Mouse (Mus musculus) layer of hippocampus, adult 2 months (tissue): ENCODE measurements at regions not wholly inside any gene's neighbourhood (a gene's known extent, or its start where the extent isn't known, plus 50 kb on each side); places are given as distances from the start of the nearest gene placed in this dataset.

Experiments
- DNase-seq, 2 experiments: peaks; one replicate each; pipeline ENCODE4 v3.0.0; 2022; ENCODE audit warnings: low spot score in 2 of 2
- H3K27ac ChIP-seq: fragments of 200-600 bp; 2 replicates; pipeline ENCODE4 v1.8.1; 2022
- H3K4me3 ChIP-seq: fragments of 200-600 bp; 2 replicates; pipeline ENCODE4 v1.8.1; 2022; ENCODE audit warnings: mild to moderate bottlenecking
- CTCF ChIP-seq: fragments of 200-600 bp; conservative IDR thresholded peaks from 2 replicates; pipeline ENCODE4 v1.8.1; 2022; ENCODE audit warnings: antibody characterized with exemption, mild to moderate bottlenecking, moderate library complexity

GRCm38 (mm10) chr1:169254250-169254937 is 276.9 kb downstream of the Nuf2 start:
- peak; percentile 45 for TF ChIP-seq CTCF
- no peak for DNase-seq
- Histone ChIP-seq H3K4me3 (no peak overlapping the region), H3K27ac (no peak overlapping the region)

GRCm38 (mm10) chr1:169252189-169252588 is 279.1 kb downstream of the Nuf2 start:
- Histone ChIP-seq H3K27ac (no peak overlapping the region), H3K4me3 (no peak overlapping the region)
- no peak for TF ChIP-seq CTCF
- DNase-seq: no peak

- no peak for TF ChIP-seq CTCF
- DNase-seq: peak; percentile 7 to 21
- no peak overlapping the region for H3K27ac ChIP-seq
Observed at GRCm38 (mm10) chr1:169249021-169249420, 282.2 kb downstream of the Nuf2 start.

GRCm38 (mm10) chr1:169240377-169240776 is 290.9 kb downstream of the Nuf2 start:
- Histone ChIP-seq H3K27ac (no peak overlapping the region), H3K4me3 (no peak overlapping the region)
- TF ChIP-seq CTCF: no peak
- DNase-seq: no peak

More at GRCm38 (mm10) chr1:169249021-169249420, 282.2 kb downstream of the Nuf2 start:
- H3K4me3 ChIP-seq: no peak overlapping the region

GRCm38 (mm10) chr1:169238671-169239090 is 292.6 kb downstream of the Nuf2 start:
- no peak for DNase-seq
- no peak overlapping the region for H3K27ac ChIP-seq
- no peak for TF ChIP-seq CTCF
- no peak overlapping the region for H3K4me3 ChIP-seq

- DNase-seq: no peak
- no peak for TF ChIP-seq CTCF
- Histone ChIP-seq H3K4me3 (no peak overlapping the region), H3K27ac (no peak overlapping the region)
Observed at GRCm38 (mm10) chr1:169235276-169235681, 296.0 kb downstream of the Nuf2 start.

- no peak for TF ChIP-seq CTCF
- DNase-seq: no peak
- no peak overlapping the region for H3K27ac ChIP-seq
- no peak overlapping the region for H3K4me3 ChIP-seq
Observed at GRCm38 (mm10) chr1:169233368-169233767, 297.9 kb downstream of the Nuf2 start.

- Histone ChIP-seq H3K4me3 (no peak overlapping the region), H3K27ac (no peak overlapping the region)
- no peak for DNase-seq
- no peak for TF ChIP-seq CTCF
Observed at GRCm38 (mm10) chr1:169230097-169230496, 301.2 kb downstream of the Nuf2 start.

GRCm38 (mm10) chr1:169224431-169224830 is 306.8 kb downstream of the Nuf2 start:
- no peak for DNase-seq
- TF ChIP-seq CTCF: no peak
- no peak overlapping the region for H3K27ac ChIP-seq
- no peak overlapping the region for H3K4me3 ChIP-seq

GRCm38 (mm10) chr1:169187658-169188057 is 343.6 kb downstream of the Nuf2 start:
- no peak for TF ChIP-seq CTCF
- Histone ChIP-seq H3K4me3 (no peak overlapping the region), H3K27ac (no peak overlapping the region)
- peak in 1 of 2 experiments; percentile 1 for DNase-seq

GRCm38 (mm10) chr1:169170405-169170804 is 360.9 kb downstream of the Nuf2 start:
- DNase-seq: no peak
- Histone ChIP-seq H3K27ac (no peak overlapping the region), H3K4me3 (no peak overlapping the region)
- TF ChIP-seq CTCF: no peak

- TF ChIP-seq CTCF: no peak
- H3K27ac ChIP-seq: no peak overlapping the region
- no peak overlapping the region for H3K4me3 ChIP-seq
- DNase-seq: no peak
Observed at GRCm38 (mm10) chr1:169168033-169168432, 363.2 kb downstream of the Nuf2 start.

GRCm38 (mm10) chr1:169166041-169166850 is 365.0 kb downstream of the Nuf2 start:
- no peak for DNase-seq
- Histone ChIP-seq H3K4me3 (no peak overlapping the region), H3K27ac (no peak overlapping the region)
- TF ChIP-seq CTCF: no peak

GRCm38 (mm10) chr1:169160858-169161257 is 370.4 kb downstream of the Nuf2 start:
- no peak for DNase-seq
- no peak overlapping the region for H3K4me3 ChIP-seq
- TF ChIP-seq CTCF: no peak
- H3K27ac ChIP-seq: no peak overlapping the region
